Mouse (Mus musculus) testis, adult 2 months (tissue): ENCODE measurements around the gene Ccdc106.

Experiments
- CTCF ChIP-seq: fragments of 200-500 bp; IDR thresholded peaks from 2 replicates; pipeline ENCODE4 v1.5.1; 2012; ENCODE audit warnings: low read depth, mild to moderate bottlenecking, inconsistent platforms, low read length, moderate library complexity; ENCODE audit not compliant: control insufficient read depth, insufficient read depth, insufficient replicate concordance
- POLR2A ChIP-seq: fragments of 200-500 bp; IDR thresholded peaks from 2 replicates; pipeline ENCODE4 v1.6.1; 2012; ENCODE audit warnings: low read depth, mild to moderate bottlenecking, inconsistent platforms, low read length, moderate library complexity; ENCODE audit not compliant: control insufficient read depth

DNA sequence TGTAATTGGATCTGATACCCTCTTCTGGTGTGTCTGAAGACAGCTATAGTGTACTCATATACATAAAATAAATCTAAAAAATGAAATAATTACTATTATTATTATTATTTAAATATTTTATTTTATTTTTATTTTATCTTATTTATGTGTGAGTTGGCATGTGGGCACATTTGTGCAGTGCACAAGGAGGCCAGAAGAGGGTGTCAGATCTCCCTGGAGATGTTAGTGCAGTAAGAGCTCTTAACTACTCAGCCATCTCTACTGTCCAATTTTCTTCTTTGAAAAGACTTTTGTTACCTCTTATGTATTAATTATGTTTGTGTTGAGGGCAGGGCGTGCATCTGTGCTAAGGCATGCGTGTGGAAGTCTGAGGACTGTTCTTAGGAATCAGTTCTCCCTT is 20.5 kb upstream of the Ccdc106 start:
- TF ChIP-seq POLR2A (no peak), CTCF (no peak)
